Mouse (Mus musculus) midbrain, postnatal 0 days (tissue): ENCODE results near the gene Nbea. TPM values are rescaled to one million over a fixed set of nuclear protein-coding genes. Genes with fewer than 3 reads are reported as not detected.

ENCODE experiments used
- ATAC-seq: fragments of 200-750 bp; cut with Nextera tagmentation; 2 replicates; pipeline ENCODE4 v1.8.0; 2017; ENCODE audit warnings: moderate number of reproducible peaks, mild to moderate bottlenecking, moderate TSS enrichment, moderate library complexity; ENCODE audit not compliant: low FRiP score
- DNase-seq: peaks from one replicate; pipeline ENCODE4 v3.0.0-alpha.2; 2015; ENCODE audit warnings: low spot score
- H3K27ac ChIP-seq: fragments of 300-500 bp; sonication (generic); 2 replicates; pipeline ENCODE4 v1.5.1; 2014; ENCODE audit warnings: low read depth, mild to moderate bottlenecking, low read length, mixed read lengths
- H3K27me3 ChIP-seq: fragments of 300-500 bp; sonication (generic); 2 replicates; pipeline ENCODE4 v1.6.1; 2014; ENCODE audit warnings: low read length, control low read depth, mixed read lengths; ENCODE audit not compliant: insufficient read depth
- H3K36me3 ChIP-seq: fragments of 300-500 bp; sonication (generic); 2 replicates; pipeline ENCODE4 v1.6.1; 2014; ENCODE audit warnings: low read length, control low read depth, mixed read lengths; ENCODE audit not compliant: insufficient read depth
- H3K4me1 ChIP-seq: fragments of 300-500 bp; sonication (generic); 2 replicates; pipeline ENCODE4 v1.6.1; 2014; ENCODE audit warnings: mild to moderate bottlenecking, control low read depth, antibody characterized with exemption, low read length, mixed read lengths; ENCODE audit not compliant: insufficient read depth
- H3K4me2 ChIP-seq: fragments of 300-500 bp; sonication (generic); 2 replicates; pipeline ENCODE4 v1.6.1; 2014; ENCODE audit warnings: low read depth, mild to moderate bottlenecking, low read length, mixed read lengths; ENCODE audit not compliant: poor library complexity, severe bottlenecking
- H3K4me3 ChIP-seq: fragments of 300-500 bp; sonication (generic); 2 replicates; pipeline ENCODE4 v1.5.1; 2014; ENCODE audit warnings: low read depth, mild to moderate bottlenecking, low read length, moderate library complexity
- H3K9ac ChIP-seq: fragments of 300-500 bp; sonication (generic); replicated peaks from 2 replicates; pipeline ENCODE4 v1.6.1; 2014; ENCODE audit warnings: mild to moderate bottlenecking, low read length, moderate library complexity, mixed read lengths; ENCODE audit not compliant: poor library complexity, severe bottlenecking
- H3K9me3 ChIP-seq: fragments of 300-500 bp; sonication (generic); 2 replicates; pipeline ENCODE4 v1.6.1; 2016; ENCODE audit warnings: low read length, control low read depth
- CTCF ChIP-seq: IDR thresholded peaks from 2 replicates; pipeline ENCODE4 v1.5.1; 2016; ENCODE audit warnings: antibody characterized with exemption, mild to moderate bottlenecking
- WGBS: fragments of 180-500 bp; shearing (Covaris S2); extraction: QIAGEN DNeasy Blood & Tissue Kit; methylation state at CpG from one replicate; pipeline ENCODE4 v1.1.7; 2014; 5-methylcytosine and 5-hydroxymethylcytosine counted together
- polyA plus RNA-seq: library from polyadenylated mRNA; unstranded; fragments of >200 nt; fragmentation: Nextera tagmentation; extraction: Ambion mirVana; gene quantifications from 2 replicates; pipeline ENCODE4 v1.2.1, GENCODE M21; 2015
- total RNA-seq: library from RNA; depleted of rRNA; stranded (reverse); fragments of >200 nt; gene quantifications from 2 replicates; pipeline ENCODE4 v1.2.3, GENCODE M21; 2014

Nbea gene
- total and polyA plus RNA-seq, 2 experiments from 2014 or later = 46.8 to 202 TPM

- Histone ChIP-seq H3K27me3 (no peaks in the 10 kb centered on the region), H3K4me3 (no peak overlapping the region), H3K4me2 (no peak overlapping the region), H3K27ac (no peak overlapping the region), H3K4me1 (no peaks in the 10 kb centered on the region), H3K36me3 (no peaks in the 10 kb centered on the region), H3K9me3 (no peaks in the 10 kb centered on the region), H3K9ac (no peak overlapping the region)
- no peak for TF ChIP-seq CTCF
- no peak for DNase-seq
- 69% methylated on average over 2 of the region's 2 CpGs for WGBS
- ATAC-seq = no peak
These were observed 75.4 kb downstream of the Nbea start for GRCm38 (mm10) chr3:56108101-56108500.

GRCm38 (mm10) chr3:56097105-56097504 is 86.4 kb downstream of the Nbea start:
- DNase-seq (no peak), ATAC-seq (no peak)
- 14% methylated on average over 5 of the region's 5 CpGs for WGBS
- Histone ChIP-seq H3K27me3 (no peaks in the 10 kb centered on the region), H3K27ac (no peak overlapping the region), H3K4me2 (no peak overlapping the region), H3K36me3 (no peaks in the 10 kb centered on the region), H3K4me3 (no peak overlapping the region), H3K9ac (no peak overlapping the region), H3K9me3 (no peaks in the 10 kb centered on the region), H3K4me1 (no peaks in the 10 kb centered on the region)
- no peak for TF ChIP-seq CTCF

GRCm38 (mm10) chr3:56079015-56079612 is 104.4 kb downstream of the Nbea start:
- no peak overlapping the region for H3K4me3 ChIP-seq

GRCm38 (mm10) chr3:56067849-56068248 is 115.7 kb downstream of the Nbea start:
- Histone ChIP-seq H3K4me1 (no peaks in the 10 kb centered on the region), H3K4me3 (no peak overlapping the region), H3K27me3 (no peaks in the 10 kb centered on the region), H3K27ac (no peak overlapping the region), H3K36me3 (no peaks in the 10 kb centered on the region), H3K4me2 (no peak overlapping the region), H3K9me3 (no peaks in the 10 kb centered on the region), H3K9ac (no peak overlapping the region)
- WGBS = 75% methylated on average over 6 of the region's 6 CpGs
- ATAC-seq = no peak
- DNase-seq = peak; percentile 60
- no peak for TF ChIP-seq CTCF

More at GRCm38 (mm10) chr3:56079015-56079612, 104.4 kb downstream of the Nbea start:
- H3K9ac ChIP-seq = no peak overlapping the region
- H3K27ac ChIP-seq = no peak overlapping the region
- 70% methylated on average over 1 of the region's 1 CpGs for WGBS
- ATAC-seq (no peak), DNase-seq (peak; percentile 62)
- TF ChIP-seq CTCF = peak; percentile 81
- H3K27me3 ChIP-seq = no peaks in the 10 kb centered on the region
- H3K36me3 ChIP-seq = 0 out of 2 replicates have a peak, but pooled peaks cover 4% of the 10 kb centered on the region
- H3K4me2 ChIP-seq = no peak overlapping the region
- H3K9me3 ChIP-seq = no peaks in the 10 kb centered on the region
- H3K4me1 ChIP-seq = no peaks in the 10 kb centered on the region

- no peaks in the 10 kb centered on the region for H3K4me1 ChIP-seq
- ATAC-seq (no peak), DNase-seq (no peak)
- TF ChIP-seq CTCF = no peak
- WGBS = 96% methylated on average over 1 of the region's 1 CpGs
- H3K9ac ChIP-seq = no peak overlapping the region
- no peak overlapping the region for H3K4me3 ChIP-seq
- H3K27ac ChIP-seq = no peak overlapping the region
- no peaks in the 10 kb centered on the region for H3K9me3 ChIP-seq
- H3K27me3 ChIP-seq = no peaks in the 10 kb centered on the region
- H3K36me3 ChIP-seq = no peaks in the 10 kb centered on the region
- H3K4me2 ChIP-seq = no peak overlapping the region
These were observed 117.0 kb downstream of the Nbea start for GRCm38 (mm10) chr3:56066360-56067040.

GRCm38 (mm10) chr3:56065234-56065633 is 118.3 kb downstream of the Nbea start:
- H3K4me1 ChIP-seq = no peaks in the 10 kb centered on the region
- ATAC-seq = no peak
- H3K9ac ChIP-seq = no peak overlapping the region
- H3K4me2 ChIP-seq = no peak overlapping the region
- no peaks in the 10 kb centered on the region for H3K9me3 ChIP-seq
- no peaks in the 10 kb centered on the region for H3K36me3 ChIP-seq
- TF ChIP-seq CTCF = no peak
- DNase-seq = no peak
- H3K27me3 ChIP-seq = no peaks in the 10 kb centered on the region
- WGBS = 69% methylated on average over 4 of the region's 4 CpGs
- H3K27ac ChIP-seq = no peak overlapping the region
- no peak overlapping the region for H3K4me3 ChIP-seq
